Mouse (Mus musculus): ENCODE results near the gene Mtmr10. TPM values are rescaled to one million over a fixed set of nuclear protein-coding genes. Genes with fewer than 3 reads are reported as not detected.

The Mtmr10 gene
- polyA plus RNA-seq, 1 experiment, result 9.4 TPM

DNA sequence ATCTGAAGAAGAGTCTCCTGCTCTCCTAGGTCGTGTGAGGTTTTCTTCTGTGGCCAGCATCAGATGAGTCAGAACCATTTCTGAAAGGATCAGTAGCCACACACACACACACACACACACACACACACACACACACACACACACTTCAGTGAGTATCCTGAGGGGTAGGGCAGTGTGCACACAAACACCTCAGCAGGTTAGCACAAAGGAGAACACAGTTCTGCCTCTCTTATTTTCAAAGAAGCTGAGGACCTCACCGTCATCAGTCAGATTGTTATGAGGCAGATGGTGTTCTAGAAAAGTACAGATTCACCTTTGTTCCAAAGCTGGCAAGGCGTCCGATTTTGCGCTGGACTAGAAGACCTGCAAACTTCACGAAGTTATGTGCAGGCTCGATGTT, 22.8 kb downstream of the Mtmr10 start:
- H3K79me3 ChIP-seq (ENCODE audit: low read depth), result no peaks in the 10 kb centered on the region
- H3ac ChIP-seq (ENCODE audit: control insufficient read depth, insufficient read length, low read depth), result no peak overlapping the region
- no peaks in the 10 kb centered on the region for H3K79me2 ChIP-seq (ENCODE audit: control insufficient read depth, insufficient read depth)
- H3K36me3 ChIP-seq (ENCODE audit: control insufficient read depth, insufficient read depth), result peaks cover 75% of the 10 kb centered on the region
- H3K4me3 ChIP-seq (ENCODE audit: insufficient read depth, poor library complexity, severe bottlenecking), result no peak overlapping the region
- TF ChIP-seq MAX (IDR thresholded peaks at IDR 0.05) (no peak), MYOD1 (IDR thresholded peaks at IDR 0.05; ENCODE audit: control insufficient read depth, insufficient read length, low read depth) (no peak), MYOG (IDR thresholded peaks at IDR 0.05; ENCODE audit: control insufficient read depth, extremely low read depth, insufficient read length) (no peak), FOSL1 (IDR thresholded peaks at IDR 0.05; ENCODE audit: insufficient read depth, low read length, poor library complexity, severe bottlenecking) (no peak), USF1 (IDR thresholded peaks at IDR 0.05; ENCODE audit: low read depth) (no peak), CTCF (IDR thresholded peaks at IDR 0.05; ENCODE audit: control insufficient read depth, insufficient read depth, insufficient read length) (no peak), CEBPB (IDR thresholded peaks at IDR 0.05; ENCODE audit: low read depth) (no peak)
- no peaks in the 10 kb centered on the region for H3K27me3 ChIP-seq (ENCODE audit: control insufficient read depth, insufficient read depth, insufficient read length)

GRCm38 (mm10) chr7:64310756-64311155, 23.3 kb downstream of the Mtmr10 start:
- H3K4me3 ChIP-seq (ENCODE audit: insufficient read depth, poor library complexity, severe bottlenecking), result no peak overlapping the region
- H3ac ChIP-seq (ENCODE audit: control insufficient read depth, insufficient read length, low read depth), result no peak overlapping the region
- no peaks in the 10 kb centered on the region for H3K79me2 ChIP-seq (ENCODE audit: control insufficient read depth, insufficient read depth)
- TF ChIP-seq MAX (IDR thresholded peaks at IDR 0.05) (no peak), FOSL1 (IDR thresholded peaks at IDR 0.05; ENCODE audit: insufficient read depth, low read length, poor library complexity, severe bottlenecking) (no peak)
- H3K27me3 ChIP-seq (ENCODE audit: control insufficient read depth, insufficient read depth, insufficient read length), result no peaks in the 10 kb centered on the region
- peaks cover 73% of the 10 kb centered on the region for H3K36me3 ChIP-seq (ENCODE audit: control insufficient read depth, insufficient read depth)
- H3K79me3 ChIP-seq (ENCODE audit: low read depth), result no peaks in the 10 kb centered on the region

- Histone ChIP-seq H3ac (ENCODE audit: control insufficient read depth, insufficient read length, low read depth) (no peak overlapping the region), H3K4me3 (ENCODE audit: insufficient read depth, poor library complexity, severe bottlenecking) (no peak overlapping the region), H3K36me3 (ENCODE audit: control insufficient read depth, insufficient read depth) (peaks cover 79% of the 10 kb centered on the region), H3K79me2 (ENCODE audit: control insufficient read depth, insufficient read depth) (no peaks in the 10 kb centered on the region), H3K27me3 (ENCODE audit: control insufficient read depth, insufficient read depth, insufficient read length) (no peaks in the 10 kb centered on the region), H3K79me3 (ENCODE audit: low read depth) (no peaks in the 10 kb centered on the region)
- no peak for TF ChIP-seq USF1 (IDR thresholded peaks at IDR 0.05; ENCODE audit: low read depth)
Observed at GRCm38 (mm10) chr7:64312811-64313210, 25.4 kb downstream of the Mtmr10 start.

GRCm38 (mm10) chr7:64321125-64321524, 33.7 kb downstream of the Mtmr10 start:
- Histone ChIP-seq H3K79me2 (ENCODE audit: control insufficient read depth, insufficient read depth) (no peaks in the 10 kb centered on the region), H3K4me3 (ENCODE audit: insufficient read depth, poor library complexity, severe bottlenecking) (no peak overlapping the region), H3K79me3 (ENCODE audit: low read depth) (no peaks in the 10 kb centered on the region), H3K27me3 (ENCODE audit: control insufficient read depth, insufficient read depth, insufficient read length) (no peaks in the 10 kb centered on the region), H3ac (ENCODE audit: control insufficient read depth, insufficient read length, low read depth) (no peak overlapping the region), H3K36me3 (ENCODE audit: control insufficient read depth, insufficient read depth) (peaks cover 87% of the 10 kb centered on the region)
- TF ChIP-seq CTCF (IDR thresholded peaks at IDR 0.05; ENCODE audit: control insufficient read depth, insufficient read depth, insufficient read length) (no peak), USF1 (IDR thresholded peaks at IDR 0.05; ENCODE audit: low read depth) (no peak), FOSL1 (IDR thresholded peaks at IDR 0.05; ENCODE audit: insufficient read depth, low read length, poor library complexity, severe bottlenecking) (no peak), MYOD1 (IDR thresholded peaks at IDR 0.05; ENCODE audit: control insufficient read depth, insufficient read length, low read depth) (no peak), MYOG (IDR thresholded peaks at IDR 0.05; ENCODE audit: control insufficient read depth, extremely low read depth, insufficient read length) (no peak), MAX (IDR thresholded peaks at IDR 0.05) (no peak), CEBPB (IDR thresholded peaks at IDR 0.05; ENCODE audit: low read depth) (no peak)

DNA sequence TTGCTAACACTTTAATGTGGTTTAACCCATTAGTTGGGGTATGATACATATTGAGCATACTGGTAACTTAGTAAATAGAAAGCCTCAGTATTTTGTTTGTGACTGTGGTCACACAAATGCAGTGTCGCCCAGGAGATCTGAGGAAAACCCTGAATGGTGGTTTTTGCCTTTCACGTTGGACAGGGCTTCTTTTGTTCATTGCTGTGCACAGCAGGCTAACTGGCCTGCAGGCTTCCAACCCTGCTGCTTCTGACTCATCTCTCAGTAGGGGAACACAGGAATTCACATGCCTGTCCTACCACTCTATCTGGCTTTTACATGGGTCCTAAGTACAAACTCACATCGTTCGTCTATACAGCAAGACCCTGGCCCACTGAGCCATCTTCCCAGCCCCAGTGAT, 34.2 kb downstream of the Mtmr10 start:
- H3K27me3 ChIP-seq (ENCODE audit: control insufficient read depth, insufficient read depth, insufficient read length), result no peaks in the 10 kb centered on the region
- no peak overlapping the region for H3K4me3 ChIP-seq (ENCODE audit: insufficient read depth, poor library complexity, severe bottlenecking)
- no peak for TF ChIP-seq CEBPB (IDR thresholded peaks at IDR 0.05; ENCODE audit: low read depth)
- no peak for TF ChIP-seq MYOD1 (IDR thresholded peaks at IDR 0.05; ENCODE audit: control insufficient read depth, insufficient read length, low read depth)
- no peak for TF ChIP-seq MYOG (IDR thresholded peaks at IDR 0.05; ENCODE audit: control insufficient read depth, extremely low read depth, insufficient read length)
- no peak for TF ChIP-seq MAX (IDR thresholded peaks at IDR 0.05)
- no peak for TF ChIP-seq USF1 (IDR thresholded peaks at IDR 0.05; ENCODE audit: low read depth)
- no peak for TF ChIP-seq FOSL1 (IDR thresholded peaks at IDR 0.05; ENCODE audit: insufficient read depth, low read length, poor library complexity, severe bottlenecking)
- no peak for TF ChIP-seq CTCF (IDR thresholded peaks at IDR 0.05; ENCODE audit: control insufficient read depth, insufficient read depth, insufficient read length)
- H3K79me3 ChIP-seq (ENCODE audit: low read depth), result no peaks in the 10 kb centered on the region
- no peaks in the 10 kb centered on the region for H3K79me2 ChIP-seq (ENCODE audit: control insufficient read depth, insufficient read depth)
- no peak overlapping the region for H3ac ChIP-seq (ENCODE audit: control insufficient read depth, insufficient read length, low read depth)
- H3K36me3 ChIP-seq (ENCODE audit: control insufficient read depth, insufficient read depth), result peaks cover 83% of the 10 kb centered on the region

- TF ChIP-seq USF1 (IDR thresholded peaks at IDR 0.05; ENCODE audit: low read depth) (no peak), CTCF (IDR thresholded peaks at IDR 0.05; ENCODE audit: control insufficient read depth, insufficient read depth, insufficient read length) (peak; percentile 62)
- no peaks in the 10 kb centered on the region for H3K27me3 ChIP-seq (ENCODE audit: control insufficient read depth, insufficient read depth, insufficient read length)
- no peaks in the 10 kb centered on the region for H3K79me2 ChIP-seq (ENCODE audit: control insufficient read depth, insufficient read depth)
- H3K4me3 ChIP-seq (ENCODE audit: insufficient read depth, poor library complexity, severe bottlenecking), result no peak overlapping the region
- no peaks in the 10 kb centered on the region for H3K79me3 ChIP-seq (ENCODE audit: low read depth)
- no peak overlapping the region for H3ac ChIP-seq (ENCODE audit: control insufficient read depth, insufficient read length, low read depth)
- H3K36me3 ChIP-seq (ENCODE audit: control insufficient read depth, insufficient read depth), result peaks cover 60% of the 10 kb centered on the region
Observed at GRCm38 (mm10) chr7:64326892-64327291, 39.4 kb downstream of the Mtmr10 start.

All from C2C12 (cell line).